Mouse (Mus musculus): ENCODE measurements around the gene Cbr4. TPM values are rescaled to one million over a fixed set of nuclear protein-coding genes. Genes with fewer than 3 reads are reported as not detected.
A peak's percentile ranks its signal among the peaks of the same experiment; 100 is the strongest.

Gene Cbr4
- total RNA-seq (2014; rRNA removed) (8.8 TPM in 2 replicates), polyA plus RNA-seq (2015; fragmentation: Nextera tagmentation; extraction: Ambion mirVana) (19.2 and 20.2 TPM in 2 replicates)

DNA sequence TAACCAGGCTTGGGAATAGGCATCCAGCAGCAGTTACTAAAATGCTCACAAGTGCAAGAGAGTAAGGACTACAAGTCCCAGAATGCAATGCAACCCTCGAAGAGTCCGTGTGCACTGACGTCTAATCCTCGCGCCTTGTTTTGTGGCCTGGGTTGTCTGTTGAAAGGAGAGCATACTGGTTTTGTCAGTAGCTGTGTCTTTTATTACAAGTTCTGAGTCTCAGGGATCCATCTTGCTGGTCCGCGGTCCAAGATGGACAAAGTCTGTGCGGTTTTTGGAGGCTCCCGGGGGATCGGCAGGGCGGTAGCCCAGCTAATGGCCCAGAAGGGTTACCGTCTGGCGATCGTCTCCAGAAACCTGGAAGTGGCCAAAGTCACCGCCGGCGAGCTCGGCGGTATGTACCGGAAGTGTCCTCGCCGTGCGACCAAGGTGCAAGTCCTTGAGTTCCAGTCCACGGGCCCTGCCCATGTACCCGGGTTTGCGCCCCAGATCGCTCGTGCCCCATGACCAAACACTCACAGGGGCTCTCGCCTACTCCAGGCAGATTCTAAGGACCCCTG, at the start of gene Cbr4:
Gene Cbr4 (plus strand): TSS at position 138 of the 560 bp plus-strand sequence.
- Histone ChIP-seq H3K27me3 (ENCODE audit: insufficient read depth, low read length) (no peaks in the 10 kb centered on the region), H3K27ac (ENCODE audit: low read depth, low read length) (peak within 1 kb of the TSS; percentile 86), H3K9ac (replicated peaks; ENCODE audit: low read length, poor library complexity, severe bottlenecking) (peak within 1 kb of the TSS; percentile 54), H3K4me1 (ENCODE audit: insufficient read depth, low read length) (peaks cover 4% of the 10 kb centered on the region; the same call in 1 of the 2 replicates), H3K9me3 (ENCODE audit: low read length) (no peaks in the 10 kb centered on the region), H3K36me3 (ENCODE audit: insufficient read depth, low read length) (no peaks in the 10 kb centered on the region), H3K4me2 (ENCODE audit: low read depth, low read length, poor library complexity, severe bottlenecking) (peak within 1 kb of the TSS; percentile 81), H3K4me3 (ENCODE audit: low read depth, low read length) (peak within 1 kb of the TSS; percentile 43)
- no peak for TF ChIP-seq CTCF (IDR thresholded peaks at IDR 0.05)
- 2% methylated on average over 29 of the region's 29 CpGs for WGBS
- ATAC-seq (ENCODE audit: low FRiP score) (peak; percentile 95), DNase-seq (ENCODE audit: low spot score) (peak; percentile 98)

DNA sequence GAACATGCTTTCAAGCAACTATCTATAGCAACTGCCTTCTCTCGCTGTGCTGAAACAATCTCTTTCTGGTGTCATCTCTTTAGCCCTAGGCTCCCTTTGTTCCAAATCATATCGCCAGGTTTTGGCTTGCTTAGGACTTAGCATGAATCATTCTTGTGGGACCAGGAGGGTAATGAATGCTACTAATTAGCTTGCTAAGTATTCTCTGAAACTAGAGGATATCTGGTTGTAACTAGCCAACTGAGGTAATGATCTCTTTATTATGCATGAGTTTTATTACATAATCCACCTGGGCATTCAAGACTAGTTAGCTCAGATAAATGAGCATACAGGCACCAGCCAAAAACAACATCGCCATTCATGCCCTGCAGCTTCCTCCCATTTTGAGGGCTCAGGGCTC, 44.5 kb upstream of the Cbr4 start:
- Histone ChIP-seq H3K9me3 (ENCODE audit: low read length) (no peaks in the 10 kb centered on the region), H3K27ac (ENCODE audit: low read depth, low read length) (no peak overlapping the region), H3K4me1 (ENCODE audit: insufficient read depth, low read length) (0 out of 2 replicates have a peak, but pooled peaks cover 3% of the 10 kb centered on the region), H3K9ac (replicated peaks; ENCODE audit: low read length, poor library complexity, severe bottlenecking) (no peak overlapping the region), H3K36me3 (ENCODE audit: insufficient read depth, low read length) (no peaks in the 10 kb centered on the region), H3K4me2 (ENCODE audit: low read depth, low read length, poor library complexity, severe bottlenecking) (no peak overlapping the region), H3K4me3 (ENCODE audit: low read depth, low read length) (no peak overlapping the region), H3K27me3 (ENCODE audit: insufficient read depth, low read length) (no peaks in the 10 kb centered on the region)
- no peak for DNase-seq (ENCODE audit: low spot score)
- no peak for ATAC-seq (ENCODE audit: low FRiP score)
- WGBS = 67% methylated on average over 3 of the region's 3 CpGs
- no peak for TF ChIP-seq CTCF (IDR thresholded peaks at IDR 0.05)

DNA sequence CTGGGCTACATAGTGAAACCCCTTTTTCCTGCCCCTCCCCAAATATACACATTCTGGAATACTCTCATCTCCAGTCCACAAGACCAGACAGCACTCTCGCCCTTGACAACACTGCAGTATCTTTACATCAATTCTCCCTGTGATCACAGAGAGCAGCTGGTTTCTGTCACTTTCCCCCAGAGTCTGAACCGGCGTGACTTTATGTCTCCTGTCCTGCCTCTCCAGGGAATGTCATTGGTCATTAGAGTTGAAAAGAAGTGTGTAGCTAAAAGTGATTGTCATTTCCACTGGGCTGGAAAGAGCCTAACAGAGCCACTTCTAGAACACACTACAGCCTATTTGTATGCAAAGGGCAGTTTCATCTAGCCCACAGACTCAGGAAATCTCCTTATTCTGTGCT, 43.2 kb upstream of the Cbr4 start:
- ATAC-seq (ENCODE audit: low FRiP score) = no peak
- no peak overlapping the region for H3K9ac ChIP-seq (replicated peaks; ENCODE audit: low read length, poor library complexity, severe bottlenecking)
- TF ChIP-seq CTCF (IDR thresholded peaks at IDR 0.05) = no peak
- no peaks in the 10 kb centered on the region for H3K36me3 ChIP-seq (ENCODE audit: insufficient read depth, low read length)
- peak; percentile 37 for DNase-seq (ENCODE audit: low spot score)
- H3K9me3 ChIP-seq (ENCODE audit: low read length) = no peaks in the 10 kb centered on the region
- 0 out of 2 replicates have a peak, but pooled peaks cover 3% of the 10 kb centered on the region for H3K4me1 ChIP-seq (ENCODE audit: insufficient read depth, low read length)
- 33% methylated on average over 3 of the region's 3 CpGs for WGBS
- H3K27me3 ChIP-seq (ENCODE audit: insufficient read depth, low read length) = no peaks in the 10 kb centered on the region
- H3K4me3 ChIP-seq (ENCODE audit: low read depth, low read length) = no peak overlapping the region
- H3K27ac ChIP-seq (ENCODE audit: low read depth, low read length) = no peak overlapping the region
- H3K4me2 ChIP-seq (ENCODE audit: low read depth, low read length, poor library complexity, severe bottlenecking) = no peak overlapping the region

DNA sequence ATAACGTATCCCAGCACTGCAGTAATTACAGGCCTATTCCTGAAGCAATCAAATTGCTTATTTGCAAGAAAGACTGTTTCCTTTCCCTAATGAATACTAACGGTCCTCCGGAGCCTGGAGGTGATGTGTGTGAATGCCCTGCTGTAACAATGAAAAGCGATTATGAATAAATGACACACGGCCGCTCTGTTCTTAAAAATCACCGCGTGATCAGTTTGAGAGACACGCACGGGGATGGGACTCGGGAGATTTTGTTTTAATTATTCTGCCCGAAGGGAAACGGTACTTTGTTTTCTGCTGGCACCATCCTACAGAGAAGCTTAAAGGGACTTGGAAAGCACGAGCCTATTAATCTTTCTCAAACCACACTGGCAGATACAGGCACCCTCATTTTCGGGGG, 41.2 kb upstream of the Cbr4 start:
- Histone ChIP-seq H3K36me3 (ENCODE audit: insufficient read depth, low read length) (no peaks in the 10 kb centered on the region), H3K27me3 (ENCODE audit: insufficient read depth, low read length) (no peaks in the 10 kb centered on the region), H3K4me3 (ENCODE audit: low read depth, low read length) (0 out of 2 replicates have a peak overlapping the region, but pooled peaks have one; percentile 6), H3K9me3 (ENCODE audit: low read length) (no peaks in the 10 kb centered on the region), H3K4me2 (ENCODE audit: low read depth, low read length, poor library complexity, severe bottlenecking) (peak overlapping the region; percentile 41), H3K9ac (replicated peaks; ENCODE audit: low read length, poor library complexity, severe bottlenecking) (no peak overlapping the region), H3K4me1 (ENCODE audit: insufficient read depth, low read length) (0 out of 2 replicates have a peak, but pooled peaks cover 3% of the 10 kb centered on the region), H3K27ac (ENCODE audit: low read depth, low read length) (peak overlapping the region; percentile 18; the same call in 1 of the 2 replicates)
- DNase-seq (ENCODE audit: low spot score) (peak; percentile 56), ATAC-seq (ENCODE audit: low FRiP score) (peak; percentile 56)
- TF ChIP-seq CTCF (IDR thresholded peaks at IDR 0.05) = no peak
- 15% methylated on average over 15 of the region's 15 CpGs for WGBS

DNA sequence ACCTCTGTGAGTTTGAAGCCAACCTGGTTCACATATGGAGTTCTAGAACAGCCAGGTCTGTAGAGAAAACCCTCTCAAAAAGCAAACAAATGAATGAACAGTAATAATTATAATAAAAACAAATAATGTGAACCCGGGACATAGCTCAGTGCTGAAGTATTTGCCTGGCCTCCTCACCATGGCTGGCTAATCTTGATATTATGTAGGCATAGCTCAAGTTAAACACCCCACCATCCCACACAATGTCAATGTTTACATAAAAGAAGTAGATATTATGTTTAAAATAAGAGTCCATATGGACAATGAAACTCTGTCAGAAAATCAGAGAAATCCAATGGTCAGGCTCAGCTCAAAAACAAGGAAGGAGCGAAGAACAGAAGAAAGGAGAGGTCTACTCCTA, 39.4 kb upstream of the Cbr4 start:
- Histone ChIP-seq H3K4me3 (ENCODE audit: low read depth, low read length) (no peak overlapping the region), H3K4me1 (ENCODE audit: insufficient read depth, low read length) (0 out of 2 replicates have a peak, but pooled peaks cover 3% of the 10 kb centered on the region), H3K27me3 (ENCODE audit: insufficient read depth, low read length) (no peaks in the 10 kb centered on the region), H3K9ac (replicated peaks; ENCODE audit: low read length, poor library complexity, severe bottlenecking) (no peak overlapping the region), H3K27ac (ENCODE audit: low read depth, low read length) (no peak overlapping the region), H3K9me3 (ENCODE audit: low read length) (no peaks in the 10 kb centered on the region), H3K36me3 (ENCODE audit: insufficient read depth, low read length) (no peaks in the 10 kb centered on the region), H3K4me2 (ENCODE audit: low read depth, low read length, poor library complexity, severe bottlenecking) (no peak overlapping the region)
- ATAC-seq (ENCODE audit: low FRiP score) (no peak), DNase-seq (ENCODE audit: low spot score) (no peak)
- WGBS = 86% methylated on average over 2 of the region's 2 CpGs
- TF ChIP-seq CTCF (IDR thresholded peaks at IDR 0.05) = no peak

DNA sequence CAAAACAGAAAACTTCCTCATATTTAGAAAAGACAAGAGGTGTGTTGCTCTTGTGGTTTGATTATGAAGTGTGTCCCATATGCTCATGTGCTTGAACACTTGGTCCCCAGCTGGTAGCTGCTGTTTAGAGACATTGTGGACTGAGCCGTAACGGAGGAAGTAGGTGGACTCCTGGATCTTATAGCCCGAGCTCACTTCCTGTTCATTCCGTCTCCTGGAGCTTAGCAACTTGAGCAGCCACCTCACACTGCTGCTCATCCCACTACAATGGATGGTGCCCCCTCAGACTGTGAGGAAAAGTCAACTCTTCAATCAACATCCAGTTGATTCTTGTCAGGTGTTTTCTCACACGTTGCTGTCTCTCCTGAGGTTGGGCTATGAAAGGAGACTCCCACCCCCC, 38.7 kb upstream of the Cbr4 start:
- DNase-seq (ENCODE audit: low spot score) (no peak), ATAC-seq (ENCODE audit: low FRiP score) (no peak)
- Histone ChIP-seq H3K36me3 (ENCODE audit: insufficient read depth, low read length) (no peaks in the 10 kb centered on the region), H3K27ac (ENCODE audit: low read depth, low read length) (no peak overlapping the region), H3K4me3 (ENCODE audit: low read depth, low read length) (no peak overlapping the region), H3K9me3 (ENCODE audit: low read length) (no peaks in the 10 kb centered on the region), H3K4me2 (ENCODE audit: low read depth, low read length, poor library complexity, severe bottlenecking) (no peak overlapping the region), H3K4me1 (ENCODE audit: insufficient read depth, low read length) (0 out of 2 replicates have a peak, but pooled peaks cover 3% of the 10 kb centered on the region), H3K9ac (replicated peaks; ENCODE audit: low read length, poor library complexity, severe bottlenecking) (no peak overlapping the region), H3K27me3 (ENCODE audit: insufficient read depth, low read length) (no peaks in the 10 kb centered on the region)
- WGBS = 79% methylated on average over 5 of the region's 5 CpGs
- no peak for TF ChIP-seq CTCF (IDR thresholded peaks at IDR 0.05)
